Mouse (Mus musculus) megakaryocyte, embryonic 14.5 days (primary cell): Measurements from ENCODE around the gene Gm17334. TPM values are rescaled to one million over a fixed set of nuclear protein-coding genes. Genes with fewer than 3 reads are reported as not detected.

ENCODE experiments used
- H3K27me3 ChIP-seq: replicated peaks from 2 replicates; pipeline ENCODE3; 2012; ENCODE audit warnings: inconsistent platforms
- H3K36me3 ChIP-seq: replicated peaks from 2 replicates; pipeline ENCODE3; 2012; ENCODE audit warnings: low read length, inconsistent platforms, mixed read lengths
- H3K4me1 ChIP-seq: 2 replicates; pipeline ENCODE4 v1.6.1; 2012; ENCODE audit warnings: inconsistent platforms
- H3K4me3 ChIP-seq: replicated peaks from 2 replicates; pipeline ENCODE3; 2012; ENCODE audit warnings: moderate library complexity, mild to moderate bottlenecking, inconsistent platforms
- H3K9me3 ChIP-seq: 2 replicates; pipeline ENCODE4 v1.6.1; 2012; ENCODE audit warnings: inconsistent platforms
- FLI1 ChIP-seq: IDR thresholded peaks from 2 replicates; pipeline ENCODE4 v1.6.1; 2012; ENCODE audit warnings: low read length, inconsistent platforms, mixed read lengths
- GATA1 ChIP-seq: IDR thresholded peaks from 3 replicates; pipeline ENCODE4 v1.6.1; 2012; ENCODE audit warnings: mixed read lengths, low read length, inconsistent platforms, borderline replicate concordance
- polyA plus RNA-seq: library from polyadenylated mRNA; stranded (reverse); fragments of >175 nt; gene quantifications from 2 replicates; pipeline ENCODE4 v1.2.3, GENCODE M21; 2012; ENCODE audit warnings: low replicate concordance; ENCODE audit not compliant: insufficient read depth

Gm17334 gene
- polyA plus RNA-seq, 1 experiment, result not detected

GRCm38 (mm10) chr11:53772536-53772935 is 451 bp downstream of the Gm17334 start:
- Histone ChIP-seq H3K4me3 (peak overlapping the region; percentile 67), H3K4me1 (peaks cover 64% of the 10 kb centered on the region), H3K9me3 (no peaks in the 10 kb centered on the region), H3K27me3 (no peaks in the 10 kb centered on the region), H3K36me3 (peaks cover 60% of the 10 kb centered on the region)
- TF ChIP-seq FLI1 (no peak), GATA1 (no peak)

- Histone ChIP-seq H3K4me3 (peak overlapping the region; percentile 99), H3K27me3 (no peaks in the 10 kb centered on the region), H3K36me3 (peaks cover 46% of the 10 kb centered on the region), H3K4me1 (peaks cover 66% of the 10 kb centered on the region), H3K9me3 (no peaks in the 10 kb centered on the region)
- TF ChIP-seq FLI1 (no peak), GATA1 (no peak)
These were observed 1.8 kb downstream of the Gm17334 start for GRCm38 (mm10) chr11:53771001-53771744.

- TF ChIP-seq GATA1, result no peak
- TF ChIP-seq FLI1, result no peak
- Histone ChIP-seq H3K36me3 (peaks cover 37% of the 10 kb centered on the region), H3K4me1 (peaks cover 70% of the 10 kb centered on the region), H3K9me3 (no peaks in the 10 kb centered on the region), H3K27me3 (no peaks in the 10 kb centered on the region), H3K4me3 (peak overlapping the region; percentile 99)
These were observed 2.7 kb downstream of the Gm17334 start for GRCm38 (mm10) chr11:53770125-53770791.

- Histone ChIP-seq H3K4me3 (peak within 1 kb of the TSS; percentile 99), H3K27me3 (no peaks in the 10 kb centered on the region), H3K4me1 (peaks cover 69% of the 10 kb centered on the region), H3K9me3 (no peaks in the 10 kb centered on the region), H3K36me3 (peaks cover 32% of the 10 kb centered on the region)
- TF ChIP-seq FLI1, result no peak
- TF ChIP-seq GATA1, result no peak
These were observed 3.2 kb downstream of the Gm17334 start, which contains the start of gene Irf1 for GRCm38 (mm10) chr11:53769760-53770124. Gene Irf1 (plus strand): TSS chr11:53770014.

GRCm38 (mm10) chr11:53769185-53769576 is 3.8 kb downstream of the Gm17334 start:
- peaks cover 26% of the 10 kb centered on the region for H3K36me3 ChIP-seq
- H3K27me3 ChIP-seq, result no peaks in the 10 kb centered on the region
- H3K4me3 ChIP-seq, result peak overlapping the region; percentile 99
- H3K9me3 ChIP-seq, result no peaks in the 10 kb centered on the region
- peaks cover 69% of the 10 kb centered on the region for H3K4me1 ChIP-seq
- TF ChIP-seq FLI1, result no peak
- no peak for TF ChIP-seq GATA1

- Histone ChIP-seq H3K4me1 (peaks cover 69% of the 10 kb centered on the region), H3K36me3 (peaks cover 20% of the 10 kb centered on the region), H3K9me3 (no peaks in the 10 kb centered on the region), H3K4me3 (no peak overlapping the region), H3K27me3 (no peaks in the 10 kb centered on the region)
- no peak for TF ChIP-seq FLI1
- TF ChIP-seq GATA1, result no peak
These were observed 4.4 kb downstream of the Gm17334 start for GRCm38 (mm10) chr11:53768422-53769184.

- Histone ChIP-seq H3K36me3 (no peaks in the 10 kb centered on the region), H3K9me3 (no peaks in the 10 kb centered on the region), H3K27me3 (no peaks in the 10 kb centered on the region), H3K4me3 (peak overlapping the region; percentile 99), H3K4me1 (peaks cover 68% of the 10 kb centered on the region)
- TF ChIP-seq GATA1 (no peak), FLI1 (no peak)
These were observed 8.4 kb downstream of the Gm17334 start for GRCm38 (mm10) chr11:53764581-53764980.

GRCm38 (mm10) chr11:53763496-53764140 is 9.4 kb downstream of the Gm17334 start:
- Histone ChIP-seq H3K9me3 (no peaks in the 10 kb centered on the region), H3K27me3 (no peaks in the 10 kb centered on the region), H3K36me3 (no peaks in the 10 kb centered on the region), H3K4me1 (peaks cover 68% of the 10 kb centered on the region), H3K4me3 (peak overlapping the region; percentile 99)
- TF ChIP-seq GATA1 (no peak), FLI1 (no peak)

- TF ChIP-seq GATA1, result no peak
- no peak for TF ChIP-seq FLI1
- Histone ChIP-seq H3K27me3 (no peaks in the 10 kb centered on the region), H3K9me3 (no peaks in the 10 kb centered on the region), H3K4me1 (peaks cover 72% of the 10 kb centered on the region), H3K4me3 (peak overlapping the region; percentile 99), H3K36me3 (no peaks in the 10 kb centered on the region)
These were observed 10.0 kb downstream of the Gm17334 start for GRCm38 (mm10) chr11:53762827-53763495.
